Mouse (Mus musculus) 416B (cell line): ENCODE measurements around the gene Gtpbp6.
"Not testable (repeated sequence)": the region's sequence is repeated elsewhere in the genome, so short reads cannot be mapped to it uniquely, and the experiment has no call there.

Experiments
- DNase-seq: peaks from one replicate; pipeline ENCODE4 v3.0.0; 2011; ENCODE audit warnings: low read depth

Gtpbp6 gene

DNA sequence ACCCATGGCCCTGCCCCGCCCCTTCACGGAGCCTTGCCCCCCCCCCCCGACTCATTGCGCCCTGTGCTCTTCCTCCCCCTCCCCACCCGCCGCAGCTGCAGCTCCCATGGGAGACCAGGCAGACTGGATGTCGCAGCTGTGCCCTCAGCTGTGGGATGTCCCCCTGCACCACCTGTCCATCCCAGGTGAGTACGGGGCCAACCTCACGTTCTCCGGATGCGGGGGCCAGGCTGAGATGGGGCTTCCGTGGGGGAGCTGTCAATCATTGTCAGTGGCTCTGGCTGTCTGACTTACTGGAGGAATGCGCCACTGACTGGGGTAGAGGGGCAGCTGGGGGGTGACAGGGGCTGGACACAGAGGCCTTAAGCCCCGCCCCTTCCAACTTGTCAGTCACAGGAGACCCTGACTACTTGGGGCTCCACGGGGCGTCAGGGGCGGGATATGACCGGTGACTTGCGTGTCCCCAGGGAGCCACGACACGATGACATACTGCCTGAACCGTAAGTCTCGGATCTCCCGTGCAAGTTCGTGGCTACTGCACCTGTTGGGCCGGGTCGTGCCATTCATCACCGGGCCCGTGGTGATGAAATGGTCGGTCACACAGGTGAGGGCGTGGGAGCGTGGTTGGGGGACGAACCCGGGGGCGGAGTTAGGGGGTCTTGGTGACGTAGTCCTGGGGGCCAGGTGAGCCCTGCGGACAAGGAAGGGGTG lies 6.9 kb downstream of the Gtpbp6 start:
- DNase-seq: no peak

DNA sequence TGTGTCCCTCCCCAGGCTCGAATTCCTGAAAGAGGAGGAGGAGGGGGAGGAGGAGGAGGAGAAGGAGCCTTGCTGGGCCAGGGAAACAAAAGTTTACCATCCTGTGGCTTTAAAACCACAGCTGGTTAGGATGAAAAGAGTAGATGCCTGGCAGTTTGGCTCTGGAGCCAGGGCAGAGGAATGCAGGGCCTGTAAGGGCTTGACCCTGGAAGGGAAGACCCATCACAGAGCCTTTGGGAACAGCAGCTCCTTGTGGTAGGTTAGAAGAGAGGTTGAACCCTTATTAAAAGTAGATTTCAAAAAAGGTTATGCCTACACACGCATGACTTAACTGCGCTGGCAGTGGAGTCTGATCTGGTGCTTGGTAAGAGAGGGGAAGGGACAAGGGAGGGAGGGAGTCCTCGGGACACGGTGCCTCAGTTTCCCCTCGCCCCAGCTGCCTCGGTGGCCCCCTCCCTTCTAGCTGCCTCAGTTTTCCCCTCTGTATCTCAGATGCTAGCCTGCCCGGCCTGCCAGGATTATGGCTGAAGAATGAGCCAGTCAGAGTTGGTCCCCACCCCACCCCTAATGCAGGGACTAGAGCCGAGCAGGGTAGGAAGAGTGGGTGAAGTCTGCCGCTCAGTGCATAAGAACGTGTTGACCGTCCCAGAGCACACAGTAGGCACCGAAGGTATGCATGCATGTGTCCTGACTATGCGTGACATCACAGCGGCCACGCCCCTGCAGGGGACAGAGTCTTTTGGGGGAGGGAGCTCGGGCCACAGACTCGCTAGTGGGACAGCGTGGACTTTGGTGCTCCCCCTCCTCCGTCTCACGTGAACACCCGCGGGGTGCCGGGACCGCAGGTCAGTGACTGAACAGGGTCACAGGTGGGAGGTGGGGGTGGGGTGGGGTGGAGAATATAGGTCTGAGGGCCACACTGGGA lies 8.1 kb downstream of the Gtpbp6 start, which contains the start of gene Plcxd1:
TSS of gene Plcxd1 (plus strand) at position 314 of the 925 bp plus-strand sequence.
- DNase-seq: peak; percentile 36

DNA sequence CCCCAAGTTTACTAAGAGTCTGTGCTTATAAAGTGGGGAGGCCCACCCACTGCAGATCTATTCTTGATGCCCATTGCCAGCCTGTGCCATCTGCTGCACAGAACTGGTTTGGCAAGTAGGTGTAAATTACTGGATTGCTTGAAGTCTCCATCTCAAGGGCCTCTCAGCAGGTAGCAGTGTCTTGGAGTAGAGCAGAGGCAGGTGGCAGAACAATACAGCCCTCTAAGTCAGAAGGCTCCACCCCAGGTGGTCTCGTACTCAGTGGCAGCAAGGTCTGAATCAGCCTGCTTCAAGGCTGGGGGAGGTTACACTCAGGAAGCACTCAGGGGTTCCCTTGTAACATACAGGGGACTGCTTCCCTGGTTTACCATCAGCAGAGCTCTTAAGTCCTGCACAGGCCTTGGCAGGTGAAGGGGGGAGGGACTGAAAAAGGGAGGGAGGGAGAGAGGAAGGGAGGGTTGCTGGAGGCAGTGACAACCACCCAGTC lies 9.0 kb downstream of the Gtpbp6 start:
- no peak for DNase-seq

DNA sequence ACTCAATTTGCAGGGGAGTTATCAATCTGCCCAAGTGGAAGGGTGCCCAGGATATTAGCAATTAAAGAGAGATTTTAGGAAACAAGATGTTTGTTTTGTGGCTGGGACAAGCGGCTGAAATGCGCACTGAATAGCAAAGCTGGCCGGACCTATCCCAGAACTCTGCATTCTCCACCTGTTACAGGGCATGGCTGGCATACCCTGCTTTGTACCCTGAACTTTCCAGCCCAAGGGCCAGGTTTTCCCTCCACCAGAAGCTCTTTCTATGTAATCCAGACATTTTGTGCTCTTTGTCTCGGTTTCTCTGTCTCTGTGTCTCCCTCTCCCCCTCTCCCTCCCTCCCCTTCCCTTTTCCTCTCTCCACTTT lies 13.2 kb downstream of the Gtpbp6 start:
- DNase-seq: no peak

DNA sequence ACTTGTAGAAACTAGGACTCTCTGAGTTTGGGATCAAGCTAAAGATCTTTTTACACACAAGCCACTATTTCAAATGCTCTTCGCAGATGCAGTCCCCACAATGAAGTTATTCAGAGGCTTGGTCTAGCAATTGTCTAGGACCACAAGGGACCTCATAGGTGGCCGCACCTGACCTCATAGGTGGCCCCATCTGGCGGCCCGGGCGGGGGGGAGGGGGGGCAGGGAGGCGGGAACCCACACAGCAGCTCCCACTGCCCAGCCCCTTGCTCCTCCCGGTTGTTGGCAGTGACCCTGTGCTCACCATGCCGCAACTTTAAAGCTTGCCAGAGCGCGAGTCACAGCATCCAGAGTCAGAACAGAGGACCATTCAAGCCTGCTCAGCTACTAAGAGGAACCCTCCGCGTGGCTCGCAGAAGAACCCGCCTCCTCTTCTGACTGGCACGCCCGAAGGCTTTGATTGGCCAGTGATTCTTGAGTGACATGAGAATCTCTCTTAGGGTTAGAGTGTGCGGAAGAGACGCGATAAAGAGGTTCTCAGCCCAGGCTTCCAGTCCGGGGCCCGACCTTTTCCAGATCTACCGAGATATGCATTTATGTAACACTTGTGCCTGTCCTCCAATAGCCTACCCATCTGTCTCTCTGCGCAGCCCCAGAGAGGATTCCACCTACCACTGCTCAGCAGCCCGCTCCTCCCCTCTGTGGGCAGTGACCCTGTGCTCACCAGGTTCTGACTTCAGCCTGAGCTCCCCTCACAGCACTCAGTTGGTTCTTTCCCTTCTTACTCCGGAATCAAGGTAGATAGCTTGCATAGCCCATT lies 13.8 kb downstream of the Gtpbp6 start, which contains the start of gene Gm35315:
TSS of gene Gm35315 (minus strand) at position 391 of the 817 bp plus-strand sequence.
- DNase-seq: peak; percentile 98

DNA sequence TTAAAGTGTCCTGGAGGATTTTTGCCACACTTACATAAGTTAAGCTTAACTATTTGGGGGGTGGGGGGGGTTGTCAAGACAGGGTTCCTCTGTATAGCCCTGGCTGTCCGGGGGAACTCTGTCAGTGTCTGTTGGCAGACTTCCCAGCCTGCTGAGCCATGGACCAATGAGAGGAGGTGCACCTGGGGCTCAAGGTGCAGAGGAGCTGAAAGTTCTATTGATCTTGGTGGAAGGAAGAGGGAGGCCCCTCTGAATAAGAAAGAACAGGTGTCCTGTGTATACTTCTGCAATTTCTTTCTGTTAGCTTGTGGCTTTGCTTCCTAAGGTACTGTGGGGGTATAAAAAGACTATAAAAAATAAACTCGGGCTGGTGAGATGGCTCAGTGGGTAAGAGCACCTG lies 16.5 kb downstream of the Gtpbp6 start:
- DNase-seq: no peak

DNA sequence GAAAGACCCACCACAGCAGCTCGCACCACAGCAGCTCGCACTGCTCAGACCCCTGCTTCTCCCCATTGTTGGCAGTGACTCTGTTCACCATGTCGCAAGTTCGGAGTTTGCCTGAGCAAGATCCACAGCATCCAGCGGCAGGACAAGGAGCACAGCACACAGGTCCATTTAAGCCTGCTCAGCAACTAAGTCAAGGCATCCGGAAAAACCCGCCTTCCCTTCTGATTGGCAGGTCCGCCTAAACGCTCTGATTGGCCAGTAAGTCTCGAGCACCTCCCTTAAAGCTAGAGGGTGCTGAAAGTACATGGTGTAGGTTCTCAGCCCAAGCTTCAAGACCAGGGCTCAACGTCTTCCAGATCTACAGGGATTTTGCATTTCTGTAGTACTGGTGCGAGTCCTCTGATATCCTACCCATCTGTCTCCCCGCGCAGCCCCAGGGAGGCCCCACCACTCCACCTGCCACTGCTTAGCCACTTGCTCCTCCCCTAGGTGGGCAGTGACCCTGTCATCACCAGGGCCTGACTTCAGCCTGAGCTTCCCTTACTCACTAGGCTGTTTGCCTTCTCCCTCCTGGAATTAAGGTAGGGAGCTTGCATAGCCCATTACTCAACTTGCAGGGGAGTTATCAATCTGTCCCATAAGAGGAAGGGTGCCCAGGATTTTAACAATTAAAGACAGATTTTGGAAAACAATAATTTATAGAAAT lies 21.7 kb downstream of the Gtpbp6 start:
- DNase-seq: peak; percentile 28

DNA sequence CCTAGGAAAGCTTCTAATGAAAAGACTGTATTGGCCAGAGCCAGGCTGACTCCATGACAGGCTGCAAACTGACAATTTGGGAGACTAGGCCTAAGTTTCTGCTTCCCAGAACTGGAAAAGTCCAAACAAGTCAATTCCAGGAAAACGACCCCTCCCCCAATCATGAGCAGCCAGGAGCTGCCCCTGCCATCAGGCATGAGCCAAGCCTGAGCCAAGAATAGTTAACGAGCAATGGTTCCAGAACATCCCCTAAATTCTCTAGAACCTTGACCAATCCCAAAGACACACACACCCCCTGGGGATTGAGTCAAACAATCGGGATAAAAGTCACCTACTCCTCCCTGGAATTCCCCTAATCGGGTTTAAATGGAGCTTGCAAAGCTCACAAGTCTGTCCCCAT lies 25.0 kb downstream of the Gtpbp6 start:
- DNase-seq: no peak

DNA sequence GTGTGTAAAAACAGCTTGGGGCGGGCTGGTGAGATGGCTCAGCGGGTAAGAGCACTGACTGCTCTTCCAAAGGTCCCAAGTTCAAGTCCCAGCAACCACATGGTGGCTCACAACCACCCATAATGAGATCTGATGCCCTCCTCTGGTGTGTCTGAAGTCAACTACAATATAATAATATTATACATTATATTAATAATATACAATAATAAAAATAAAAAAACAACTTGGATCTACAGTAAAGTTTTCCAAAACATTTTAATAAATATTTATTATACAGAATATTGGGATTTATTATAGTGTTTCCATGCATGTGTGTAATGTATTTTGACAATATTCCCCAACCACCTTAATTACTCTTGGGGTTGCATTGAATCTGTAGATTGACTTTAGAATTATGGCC lies 35.6 kb downstream of the Gtpbp6 start, which contains the start of gene Gm17655:
TSS of gene Gm17655 (minus strand) at position 101 of the 400 bp plus-strand sequence.
- not testable (repeated sequence) for DNase-seq

DNA sequence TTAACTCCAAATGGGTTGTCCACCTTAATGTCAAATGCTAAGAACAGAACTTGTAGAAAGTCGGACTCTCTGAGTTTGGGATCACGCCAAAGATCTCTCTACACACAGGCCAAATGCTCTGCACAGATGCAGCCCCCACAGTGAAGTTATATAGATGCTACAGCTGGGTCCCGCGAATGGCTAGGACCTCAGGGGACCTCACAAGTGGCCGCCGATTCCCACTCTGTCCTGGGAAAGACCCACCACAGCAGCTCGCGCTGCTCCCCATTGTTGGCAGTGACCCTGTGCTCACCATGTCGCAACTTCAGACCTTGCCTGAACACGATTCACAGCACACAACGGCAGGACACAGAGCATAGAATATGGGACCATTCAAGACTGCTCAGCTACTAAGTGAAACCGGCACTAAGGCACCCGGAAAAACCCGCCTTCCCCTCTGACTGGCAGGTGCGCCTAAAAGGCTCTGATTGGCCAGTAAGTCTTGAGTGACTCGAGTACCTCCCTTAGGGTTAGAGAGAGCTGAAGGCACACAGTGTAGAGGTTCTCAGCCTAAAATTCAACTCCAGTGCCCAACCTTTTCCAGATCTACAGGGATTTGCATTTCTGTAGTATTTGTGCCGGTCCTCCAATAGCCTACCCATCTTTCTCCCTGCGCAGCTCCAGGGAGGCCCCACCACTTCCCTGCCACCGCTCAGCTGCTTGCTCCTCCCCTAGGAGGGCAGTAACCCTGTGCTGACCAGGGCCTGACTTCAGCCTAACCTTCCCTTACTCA lies 50.2 kb downstream of the Gtpbp6 start:
- DNase-seq: peak; percentile 94
